Mouse (Mus musculus) C2C12 (cell line): Measurements from ENCODE around the gene Kif26b.

Source experiments
- CTCF ChIP-seq: IDR thresholded peaks from one replicate; pipeline ENCODE4 v1.5.1; 2011; ENCODE audit not compliant: control insufficient read depth, insufficient read depth, insufficient read length
- FOSL1 ChIP-seq: IDR thresholded peaks from one replicate; pipeline ENCODE4 v1.8.0; 2011; ENCODE audit warnings: mild to moderate bottlenecking, low read length; ENCODE audit not compliant: poor library complexity, insufficient read depth, severe bottlenecking
- USF1 ChIP-seq: IDR thresholded peaks from one replicate; pipeline ENCODE4 v1.6.1; 2011; ENCODE audit warnings: low read depth, mild to moderate bottlenecking, control low read depth, moderate library complexity

DNA sequence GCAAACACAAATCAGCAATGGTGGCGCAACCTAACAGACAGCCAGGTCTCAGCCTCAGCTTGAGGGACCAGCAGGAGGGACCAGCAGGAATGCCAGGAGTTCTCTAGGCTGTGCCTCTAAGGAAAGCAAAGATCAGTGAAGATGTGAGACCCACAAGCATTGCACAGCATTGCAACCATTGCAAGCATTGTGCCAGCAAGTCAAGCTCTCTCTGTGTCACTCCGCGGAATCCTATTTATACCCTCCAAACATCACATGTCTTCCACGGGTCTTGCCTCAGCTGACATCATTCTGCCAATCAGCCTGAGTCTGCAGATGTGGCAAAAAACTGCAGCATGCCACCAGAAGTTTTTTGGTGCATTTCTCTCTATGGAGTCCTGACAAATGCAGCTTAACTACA is 411.4 kb downstream of the Kif26b start:
- TF ChIP-seq CTCF (no peak), USF1 (no peak), FOSL1 (no peak)
